Mouse (Mus musculus) hindbrain, embryonic 16.5 days (tissue): ENCODE results near the gene Lrcol1. TPM values are rescaled to one million over a fixed set of nuclear protein-coding genes. Genes with fewer than 3 reads are reported as not detected.

Experiments
- ATAC-seq: fragments of 200-750 bp; cut with Nextera tagmentation; 2 replicates; pipeline ENCODE4 v1.8.0; 2017; ENCODE audit warnings: moderate TSS enrichment, moderate library complexity
- H3K27ac ChIP-seq: fragments of 300-500 bp; sonication (generic); 2 replicates; pipeline ENCODE4 v1.5.1; 2014; ENCODE audit warnings: low read depth, mild to moderate bottlenecking, control low read depth, low read length, moderate library complexity
- H3K27me3 ChIP-seq: fragments of 300-500 bp; sonication (generic); replicated peaks from 2 replicates; pipeline ENCODE4 v1.6.1; 2014; ENCODE audit warnings: low read length; ENCODE audit not compliant: control insufficient read depth, insufficient read depth
- H3K36me3 ChIP-seq: fragments of 300-500 bp; sonication (generic); 2 replicates; pipeline ENCODE4 v1.6.1; 2014; ENCODE audit warnings: mild to moderate bottlenecking, low read length, moderate library complexity, mixed read lengths; ENCODE audit not compliant: control insufficient read depth, insufficient read depth
- H3K4me1 ChIP-seq: fragments of 300-500 bp; sonication (generic); 2 replicates; pipeline ENCODE4 v1.6.1; 2014; ENCODE audit warnings: low read depth, low read length; ENCODE audit not compliant: control insufficient read depth, insufficient read depth
- H3K4me2 ChIP-seq: fragments of 300-500 bp; sonication (generic); 2 replicates; pipeline ENCODE4 v1.6.1; 2014; ENCODE audit warnings: mild to moderate bottlenecking, low read length, control low read depth, moderate library complexity
- H3K4me3 ChIP-seq: fragments of 300-500 bp; sonication (generic); 2 replicates; pipeline ENCODE4 v1.5.1; 2014; ENCODE audit warnings: mild to moderate bottlenecking, low read length, control low read depth, moderate library complexity
- H3K9ac ChIP-seq: fragments of 300-500 bp; sonication (generic); 2 replicates; pipeline ENCODE4 v1.6.1; 2014; ENCODE audit warnings: low read depth, mild to moderate bottlenecking, control low read depth, low read length, moderate library complexity
- H3K9me3 ChIP-seq: fragments of 300-500 bp; sonication (generic); 2 replicates; pipeline ENCODE4 v1.6.1; 2014; ENCODE audit warnings: mild to moderate bottlenecking, low read length, moderate library complexity; ENCODE audit not compliant: control insufficient read depth
- WGBS: fragments of 180-500 bp; shearing (Covaris S2); extraction: QIAGEN DNeasy Blood & Tissue Kit; methylation state at CpG from one replicate; pipeline ENCODE4 v1.1.7; 2014; 5-methylcytosine and 5-hydroxymethylcytosine counted together
- polyA plus RNA-seq: library from polyadenylated mRNA; unstranded; fragments of >200 nt; fragmentation: Nextera tagmentation; extraction: Ambion mirVana; gene quantifications from 2 replicates; pipeline ENCODE4 v1.2.1, GENCODE M21; 2015

The Lrcol1 gene
- polyA plus RNA-seq, 1 experiment from 2014 or later = not detected

- Histone ChIP-seq H3K9me3 (no peaks in the 10 kb centered on the region), H3K27me3 (peaks cover 3% of the 10 kb centered on the region; the same call in 1 of the 2 replicates), H3K27ac (no peak overlapping the region), H3K4me1 (peaks cover 7% of the 10 kb centered on the region; the same call in 1 of the 2 replicates), H3K9ac (no peak overlapping the region), H3K4me3 (no peak overlapping the region), H3K36me3 (no peaks in the 10 kb centered on the region), H3K4me2 (no peak overlapping the region)
- no peak for ATAC-seq
- WGBS = 86% methylated on average over 8 of the region's 8 CpGs
Observed at GRCm38 (mm10) chr5:110347006-110347405, 2.5 kb downstream of the Lrcol1 start.

- Histone ChIP-seq H3K4me1 (no peaks in the 10 kb centered on the region), H3K9me3 (no peaks in the 10 kb centered on the region), H3K27ac (no peak overlapping the region), H3K9ac (no peak overlapping the region), H3K4me2 (no peak overlapping the region), H3K4me3 (no peak overlapping the region), H3K27me3 (peaks cover 6% of the 10 kb centered on the region; the same call in 1 of the 2 replicates), H3K36me3 (no peaks in the 10 kb centered on the region)
- ATAC-seq = no peak
- WGBS = 13% methylated on average over 7 of the region's 7 CpGs
Observed at GRCm38 (mm10) chr5:110354716-110355115, 10.2 kb downstream of the Lrcol1 start.

DNA sequence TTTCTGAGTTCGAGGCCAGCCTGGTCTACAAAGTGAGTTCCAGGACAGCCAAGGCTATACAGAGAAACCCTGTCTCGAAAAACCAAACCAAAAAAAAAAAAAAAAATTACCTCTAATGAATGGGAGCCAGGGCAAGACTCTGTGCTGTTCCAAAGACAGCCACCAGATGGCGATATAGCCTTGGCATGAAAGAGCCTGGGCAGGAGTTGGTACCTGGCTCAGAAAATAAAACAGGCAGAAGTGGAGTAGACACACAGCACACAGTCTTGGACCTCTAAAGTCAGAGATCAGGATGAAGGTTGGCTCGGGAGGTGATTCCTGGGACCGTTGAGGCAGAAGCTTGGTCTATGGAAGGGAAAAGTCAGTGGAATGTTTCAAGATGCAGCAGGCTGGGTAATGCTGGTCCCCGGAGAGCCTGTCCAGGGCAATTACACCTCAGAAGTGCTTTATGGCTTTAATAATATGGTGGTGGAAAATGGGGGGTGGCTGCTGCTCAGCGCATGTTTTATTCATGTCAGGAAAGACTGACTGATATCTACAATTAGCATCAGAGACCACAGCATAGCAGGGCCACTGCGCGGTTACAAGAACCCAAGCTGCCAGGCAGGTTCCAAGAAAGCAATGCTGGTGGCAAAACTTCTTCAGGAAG, 13.1 kb downstream of the Lrcol1 start:
- peak; percentile 72 for ATAC-seq
- Histone ChIP-seq H3K4me2 (no peak overlapping the region), H3K27ac (no peak overlapping the region), H3K4me1 (no peaks in the 10 kb centered on the region), H3K9me3 (no peaks in the 10 kb centered on the region), H3K9ac (no peak overlapping the region), H3K36me3 (no peaks in the 10 kb centered on the region), H3K27me3 (peaks cover 6% of the 10 kb centered on the region; the same call in 1 of the 2 replicates), H3K4me3 (no peak overlapping the region)
- whole genome bisulfite sequencing = 42% methylated on average over 8 of the region's 9 CpGs

GRCm38 (mm10) chr5:110361465-110361864, 16.9 kb downstream of the Lrcol1 start:
- no peak overlapping the region for H3K4me3 ChIP-seq
- H3K36me3 ChIP-seq = no peaks in the 10 kb centered on the region
- ATAC-seq = no peak
- no peaks in the 10 kb centered on the region for H3K9me3 ChIP-seq
- H3K4me2 ChIP-seq = no peak overlapping the region
- 86% methylated on average over 6 of the region's 6 CpGs for WGBS
- H3K27ac ChIP-seq = no peak overlapping the region
- no peak overlapping the region for H3K9ac ChIP-seq
- no peaks in the 10 kb centered on the region; the same call in 1 of the 2 replicates for H3K4me1 ChIP-seq
- no peaks in the 10 kb centered on the region for H3K27me3 ChIP-seq

DNA sequence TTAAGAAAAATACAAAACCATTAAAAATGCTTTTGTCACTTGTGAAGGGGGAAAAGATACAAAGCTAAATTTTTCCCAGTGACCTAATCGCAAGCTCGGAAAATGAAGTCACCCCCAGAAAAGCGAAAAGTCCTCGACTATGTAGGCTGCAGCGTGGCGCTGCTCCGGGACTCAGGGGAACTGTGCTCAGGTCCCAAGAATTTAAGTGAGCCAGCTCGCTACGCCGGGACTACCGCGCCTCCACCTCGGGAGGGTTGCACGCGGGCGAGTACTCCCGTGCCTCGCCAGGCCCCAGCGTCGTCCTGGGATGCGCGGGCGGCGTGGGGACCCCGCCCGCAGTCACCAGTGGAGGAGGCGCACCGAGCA, 18.3 kb downstream of the Lrcol1 start:
- ATAC-seq = no peak; the same call in 1 of the 2 replicates
- Histone ChIP-seq H3K9ac (peak overlapping the region; percentile 66), H3K4me1 (no peaks in the 10 kb centered on the region; the same call in 1 of the 2 replicates), H3K36me3 (0 out of 2 replicates have a peak, but pooled peaks cover 6% of the 10 kb centered on the region), H3K9me3 (no peaks in the 10 kb centered on the region), H3K4me2 (peak overlapping the region; percentile 69), H3K4me3 (peak overlapping the region; percentile 48), H3K27ac (no peak overlapping the region), H3K27me3 (no peaks in the 10 kb centered on the region)
- 4% methylated on average over 28 of the region's 28 CpGs for WGBS

- H3K27me3 ChIP-seq = no peaks in the 10 kb centered on the region
- H3K4me3 ChIP-seq = peak overlapping the region; percentile 48
- H3K4me2 ChIP-seq = peak overlapping the region; percentile 69
- peak overlapping the region; percentile 66 for H3K9ac ChIP-seq
- no peaks in the 10 kb centered on the region; the same call in 1 of the 2 replicates for H3K4me1 ChIP-seq
- H3K36me3 ChIP-seq = 0 out of 2 replicates have a peak, but pooled peaks cover 9% of the 10 kb centered on the region
- WGBS = 1% methylated on average over 38 of the region's 72 CpGs
- ATAC-seq = peak; percentile 87
- H3K27ac ChIP-seq = peak overlapping the region; percentile 57; the same call in 1 of the 2 replicates
- no peaks in the 10 kb centered on the region for H3K9me3 ChIP-seq
Observed at GRCm38 (mm10) chr5:110363179-110363821, 18.8 kb downstream of the Lrcol1 start.

DNA sequence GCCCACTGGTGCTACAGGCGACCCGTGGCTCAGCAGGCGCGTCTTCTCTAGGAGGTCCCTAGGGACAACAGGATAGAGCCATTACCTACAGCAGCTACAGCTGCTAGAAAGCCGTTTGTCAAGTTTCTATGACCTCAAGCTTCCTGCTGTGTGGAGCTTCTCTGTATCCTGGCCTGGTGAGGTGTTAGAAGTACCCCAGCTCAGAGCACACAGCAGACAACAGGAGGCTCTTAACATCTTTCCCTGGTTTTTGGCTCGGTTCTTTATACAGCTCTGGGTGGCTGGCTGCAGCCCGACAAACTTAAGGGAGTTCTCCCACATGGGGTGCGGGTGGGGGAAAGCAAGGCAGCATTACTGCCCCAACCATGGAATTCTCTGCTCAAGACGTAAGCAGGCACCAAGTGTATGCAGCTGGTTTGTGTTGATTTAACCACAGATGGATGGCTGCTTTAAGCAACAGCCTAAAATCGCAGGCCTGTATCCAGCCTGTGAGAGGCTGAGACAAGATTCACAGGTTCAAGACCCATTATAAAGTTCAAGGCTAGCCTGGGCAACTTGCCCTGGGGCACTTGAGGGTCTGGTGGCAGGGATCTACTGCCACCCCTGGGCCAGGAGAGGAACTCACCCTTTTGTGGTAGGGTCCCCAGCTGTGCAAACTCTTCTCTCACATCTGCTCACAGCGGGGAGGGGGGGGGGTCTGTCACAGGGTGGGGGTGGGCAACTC, 19.5 kb downstream of the Lrcol1 start:
- H3K9me3 ChIP-seq = no peaks in the 10 kb centered on the region
- no peaks in the 10 kb centered on the region; the same call in 1 of the 2 replicates for H3K4me1 ChIP-seq
- peak overlapping the region; percentile 66 for H3K9ac ChIP-seq
- 0 out of 2 replicates have a peak, but pooled peaks cover 9% of the 10 kb centered on the region for H3K36me3 ChIP-seq
- H3K27ac ChIP-seq = no peak overlapping the region
- no peaks in the 10 kb centered on the region for H3K27me3 ChIP-seq
- ATAC-seq = peak; percentile 28; the same call in 1 of the 2 replicates
- H3K4me2 ChIP-seq = peak overlapping the region; percentile 69
- WGBS = 32% methylated on average over 11 of the region's 11 CpGs
- peak overlapping the region; percentile 48 for H3K4me3 ChIP-seq

DNA sequence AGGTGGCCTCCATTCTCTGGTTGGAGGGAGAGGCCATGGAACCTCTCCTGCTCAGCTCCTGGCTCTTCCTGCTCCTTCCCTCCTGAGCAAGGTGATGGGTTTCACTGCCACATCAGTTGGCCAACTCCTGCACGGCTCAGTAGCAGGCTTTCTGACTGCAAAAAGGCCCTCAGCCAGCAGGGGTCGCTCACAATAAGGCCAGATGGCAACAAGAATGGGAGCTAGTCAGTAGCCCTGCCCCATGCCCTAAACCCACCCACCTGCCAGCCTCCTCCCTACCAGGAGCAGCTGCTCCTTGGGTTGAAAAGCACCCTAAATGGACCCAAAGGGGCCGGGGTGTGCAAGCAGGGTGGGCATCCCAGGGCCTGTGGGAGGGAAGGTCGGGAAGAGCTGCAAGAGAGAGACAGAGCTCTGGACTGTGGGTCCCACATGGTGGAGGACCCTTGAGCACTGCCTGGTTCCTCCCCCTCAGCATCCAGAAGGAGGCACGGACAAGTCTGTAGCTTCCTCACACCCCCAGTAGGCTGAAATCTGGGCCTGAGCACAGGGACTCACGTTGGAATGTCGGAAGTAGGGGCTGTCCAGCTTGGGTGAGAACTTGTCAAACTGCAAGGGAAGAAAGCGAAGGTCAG, 32.4 kb downstream of the Lrcol1 start:
- H3K9ac ChIP-seq = no peak overlapping the region
- peaks cover 25% of the 10 kb centered on the region for H3K36me3 ChIP-seq
- no peak overlapping the region for H3K4me2 ChIP-seq
- no peaks in the 10 kb centered on the region for H3K4me1 ChIP-seq
- no peak overlapping the region for H3K4me3 ChIP-seq
- H3K27ac ChIP-seq = no peak overlapping the region
- no peaks in the 10 kb centered on the region for H3K9me3 ChIP-seq
- no peaks in the 10 kb centered on the region for H3K27me3 ChIP-seq
- peak; percentile 13; the same call in 1 of the 2 replicates for ATAC-seq
- WGBS = 54% methylated on average over 8 of the region's 8 CpGs
